Mouse (Mus musculus) cerebellum, postnatal 14 days (tissue): Measurements from ENCODE around the gene Dmrtc2.

ENCODE experiments used
- DNase-seq, 2 experiments: peaks; one replicate each; pipeline ENCODE4 v3.0.0; 2021; ENCODE audit warnings: mixed read lengths in 2 of 2

The Dmrtc2 gene

GRCm38 (mm10) chr7:24902630-24903443 lies 33.0 kb downstream of the Dmrtc2 start, which contains the start of gene Arhgef1:
Arhgef1 (plus strand) TSS chr7:24902912.
- DNase-seq, result peak; percentile 57 to 60

- peak in 1 of 2 experiments; percentile 19 for DNase-seq
These were observed 33.6 kb downstream of the Dmrtc2 start for GRCm38 (mm10) chr7:24903444-24903825.

- DNase-seq, result peak; percentile 97 to 98
These were observed 34.2 kb downstream of the Dmrtc2 start for GRCm38 (mm10) chr7:24904070-24904483.

GRCm38 (mm10) chr7:24904936-24905335 lies 35.1 kb downstream of the Dmrtc2 start:
- peak; percentile 80 to 83 for DNase-seq

GRCm38 (mm10) chr7:24906551-24906950 lies 36.7 kb downstream of the Dmrtc2 start:
- no peak for DNase-seq

DNA sequence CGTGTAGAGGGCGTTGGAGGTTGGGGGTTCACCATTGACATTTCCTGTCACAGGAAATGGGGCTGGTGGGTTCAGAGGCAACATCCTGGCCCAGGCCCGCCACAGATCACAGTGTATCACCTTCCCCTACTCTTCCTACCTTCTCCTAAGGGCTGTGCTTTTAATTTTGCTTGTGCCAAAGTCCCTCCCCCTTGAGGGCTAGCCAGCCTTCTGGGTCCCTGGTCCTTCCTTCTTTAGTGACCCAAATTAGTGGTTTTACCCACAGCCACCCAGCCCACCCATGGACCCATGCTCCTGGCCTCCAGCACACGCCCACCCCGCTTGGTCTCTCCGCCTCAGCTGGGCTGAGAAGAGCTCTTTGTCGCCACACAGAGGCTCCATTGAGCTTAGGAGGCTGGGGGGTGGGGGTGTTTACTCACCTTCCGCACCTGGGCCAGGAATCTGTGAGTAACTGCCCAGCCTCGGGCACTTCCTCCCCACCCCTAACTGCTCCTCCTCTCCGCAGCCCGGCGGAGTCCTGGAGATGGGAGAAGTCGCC lies 37.4 kb downstream of the Dmrtc2 start:
- DNase-seq, result peak in 1 of 2 experiments; percentile 24

DNA sequence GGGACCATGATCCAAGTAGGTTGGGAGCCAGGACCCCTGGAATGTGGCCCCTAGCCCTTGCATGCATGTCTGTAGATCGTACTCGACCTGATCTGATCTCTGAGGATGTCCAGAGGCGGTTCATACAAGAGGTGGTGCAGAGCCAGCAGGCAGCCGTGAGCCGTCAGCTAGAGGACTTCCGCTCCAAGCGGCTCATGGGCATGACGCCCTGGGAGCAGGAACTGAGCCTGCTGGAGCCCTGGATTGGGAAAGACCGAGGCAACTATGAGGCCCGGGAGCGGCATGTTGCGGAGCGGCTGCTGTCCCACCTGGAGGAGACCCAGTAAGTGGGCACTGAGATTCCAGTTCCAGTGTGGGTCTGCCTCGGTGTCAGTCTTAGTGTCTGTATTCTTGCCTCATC lies 42.6 kb downstream of the Dmrtc2 start:
- peak in 1 of 2 experiments; percentile 41 for DNase-seq

- peak in 1 of 2 experiments; percentile 6 for DNase-seq
These were observed 49.0 kb downstream of the Dmrtc2 start for GRCm38 (mm10) chr7:24918763-24919323.

DNA sequence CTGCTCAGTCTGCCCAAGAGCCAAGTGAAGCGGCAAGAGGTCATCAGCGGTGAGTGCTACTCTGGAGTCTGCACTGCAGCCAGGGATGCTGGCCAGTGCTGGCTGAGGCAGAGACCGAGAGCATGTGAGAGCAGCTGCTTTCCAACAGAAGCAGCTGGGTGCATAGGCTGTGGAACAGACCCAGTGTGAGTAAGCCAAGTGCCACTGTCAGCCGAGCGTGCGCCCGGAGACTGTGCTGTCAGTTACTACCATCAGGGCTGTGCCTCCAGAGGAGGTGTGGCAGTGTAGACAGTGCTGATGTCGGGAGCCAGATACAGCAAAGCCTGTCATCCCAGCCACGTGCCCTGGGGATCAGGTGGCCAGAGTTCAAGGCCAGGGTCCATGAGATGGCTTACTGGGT lies 49.9 kb downstream of the Dmrtc2 start:
- DNase-seq, result peak; percentile 52 to 67
